Mouse (Mus musculus) midbrain, postnatal 0 days (tissue): ENCODE measurements around the gene Pex14. TPM values are rescaled to one million over a fixed set of nuclear protein-coding genes. Genes with fewer than 3 reads are reported as not detected.

Experiments
- ATAC-seq: fragments of 200-750 bp; cut with Nextera tagmentation; 2 replicates; pipeline ENCODE4 v1.8.0; 2017; ENCODE audit warnings: moderate number of reproducible peaks, mild to moderate bottlenecking, moderate TSS enrichment, moderate library complexity; ENCODE audit not compliant: low FRiP score
- DNase-seq: peaks from one replicate; pipeline ENCODE4 v3.0.0-alpha.2; 2015; ENCODE audit warnings: low spot score
- H3K27ac ChIP-seq: fragments of 300-500 bp; sonication (generic); 2 replicates; pipeline ENCODE4 v1.5.1; 2014; ENCODE audit warnings: low read depth, mild to moderate bottlenecking, low read length, mixed read lengths
- H3K27me3 ChIP-seq: fragments of 300-500 bp; sonication (generic); 2 replicates; pipeline ENCODE4 v1.6.1; 2014; ENCODE audit warnings: low read length, control low read depth, mixed read lengths; ENCODE audit not compliant: insufficient read depth
- H3K36me3 ChIP-seq: fragments of 300-500 bp; sonication (generic); 2 replicates; pipeline ENCODE4 v1.6.1; 2014; ENCODE audit warnings: low read length, control low read depth, mixed read lengths; ENCODE audit not compliant: insufficient read depth
- H3K4me1 ChIP-seq: fragments of 300-500 bp; sonication (generic); 2 replicates; pipeline ENCODE4 v1.6.1; 2014; ENCODE audit warnings: mild to moderate bottlenecking, control low read depth, antibody characterized with exemption, low read length, mixed read lengths; ENCODE audit not compliant: insufficient read depth
- H3K4me2 ChIP-seq: fragments of 300-500 bp; sonication (generic); 2 replicates; pipeline ENCODE4 v1.6.1; 2014; ENCODE audit warnings: low read depth, mild to moderate bottlenecking, low read length, mixed read lengths; ENCODE audit not compliant: poor library complexity, severe bottlenecking
- H3K4me3 ChIP-seq: fragments of 300-500 bp; sonication (generic); 2 replicates; pipeline ENCODE4 v1.5.1; 2014; ENCODE audit warnings: low read depth, mild to moderate bottlenecking, low read length, moderate library complexity
- H3K9ac ChIP-seq: fragments of 300-500 bp; sonication (generic); replicated peaks from 2 replicates; pipeline ENCODE4 v1.6.1; 2014; ENCODE audit warnings: mild to moderate bottlenecking, low read length, moderate library complexity, mixed read lengths; ENCODE audit not compliant: poor library complexity, severe bottlenecking
- H3K9me3 ChIP-seq: fragments of 300-500 bp; sonication (generic); 2 replicates; pipeline ENCODE4 v1.6.1; 2016; ENCODE audit warnings: low read length, control low read depth
- CTCF ChIP-seq: IDR thresholded peaks from 2 replicates; pipeline ENCODE4 v1.5.1; 2016; ENCODE audit warnings: antibody characterized with exemption, mild to moderate bottlenecking
- WGBS: fragments of 180-500 bp; shearing (Covaris S2); extraction: QIAGEN DNeasy Blood & Tissue Kit; methylation state at CpG from one replicate; pipeline ENCODE4 v1.1.7; 2014; 5-methylcytosine and 5-hydroxymethylcytosine counted together
- polyA plus RNA-seq: library from polyadenylated mRNA; unstranded; fragments of >200 nt; fragmentation: Nextera tagmentation; extraction: Ambion mirVana; gene quantifications from 2 replicates; pipeline ENCODE4 v1.2.1, GENCODE M21; 2015
- total RNA-seq: library from RNA; depleted of rRNA; stranded (reverse); fragments of >200 nt; gene quantifications from 2 replicates; pipeline ENCODE4 v1.2.3, GENCODE M21; 2014

The Pex14 gene
- total and polyA plus RNA-seq, 2 experiments from 2014 or later = 62.5 to 74.0 TPM

DNA sequence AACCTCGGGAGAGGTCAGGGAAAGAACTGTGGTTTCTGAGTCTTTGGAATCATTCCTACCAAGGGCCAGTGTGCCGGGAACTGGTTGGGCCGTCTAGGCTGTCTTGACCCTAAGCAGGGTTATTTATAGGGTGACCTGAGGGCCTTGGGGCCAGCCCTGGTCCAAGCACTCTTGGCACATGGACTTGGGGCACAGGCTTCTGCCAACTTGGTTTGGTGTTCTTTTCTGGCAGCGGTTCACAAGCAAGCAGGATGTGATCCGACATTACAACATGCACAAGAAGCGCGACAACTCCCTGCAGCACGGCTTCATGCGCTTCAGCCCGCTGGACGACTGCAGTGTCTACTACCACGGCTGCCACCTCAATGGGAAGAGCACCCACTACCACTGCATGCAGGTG lies 162.9 kb downstream of the Pex14 start:
- Histone ChIP-seq H3K27me3 (peaks cover 6% of the 10 kb centered on the region; the same call in 1 of the 2 replicates), H3K9ac (no peak overlapping the region), H3K36me3 (no peaks in the 10 kb centered on the region), H3K27ac (no peak overlapping the region), H3K9me3 (no peaks in the 10 kb centered on the region), H3K4me3 (no peak overlapping the region), H3K4me2 (no peak overlapping the region), H3K4me1 (peaks cover 10% of the 10 kb centered on the region)
- no peak for ATAC-seq
- TF ChIP-seq CTCF = no peak
- no peak for DNase-seq
- WGBS = 89% methylated on average over 12 of the region's 12 CpGs

DNA sequence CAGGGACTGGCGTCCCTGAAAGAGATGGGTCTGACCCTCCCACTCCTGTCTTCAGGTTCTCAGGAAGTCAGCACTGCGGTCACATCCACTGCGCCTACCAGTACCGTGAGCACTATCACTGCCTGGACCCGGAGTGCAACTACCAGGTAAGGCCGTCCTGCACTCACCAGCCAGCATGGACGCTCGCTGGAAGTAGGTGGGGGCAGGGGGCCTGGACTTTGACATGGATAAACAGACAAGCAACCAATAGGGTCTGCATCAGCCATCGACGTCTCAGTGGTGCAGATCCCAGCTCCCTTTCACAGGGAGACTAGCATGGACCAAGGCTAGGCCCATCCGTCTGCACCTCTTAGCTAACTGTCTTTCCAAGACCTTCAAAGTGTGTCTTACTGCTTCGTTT lies 163.6 kb downstream of the Pex14 start:
- H3K4me3 ChIP-seq = no peak overlapping the region
- DNase-seq (no peak), ATAC-seq (no peak)
- TF ChIP-seq CTCF = no peak
- H3K9ac ChIP-seq = no peak overlapping the region
- 93% methylated on average over 12 of the region's 12 CpGs for WGBS
- H3K27me3 ChIP-seq = peaks cover 6% of the 10 kb centered on the region; the same call in 1 of the 2 replicates
- no peaks in the 10 kb centered on the region for H3K9me3 ChIP-seq
- peaks cover 7% of the 10 kb centered on the region for H3K4me1 ChIP-seq
- no peak overlapping the region for H3K27ac ChIP-seq
- no peaks in the 10 kb centered on the region for H3K36me3 ChIP-seq
- no peak overlapping the region for H3K4me2 ChIP-seq

DNA sequence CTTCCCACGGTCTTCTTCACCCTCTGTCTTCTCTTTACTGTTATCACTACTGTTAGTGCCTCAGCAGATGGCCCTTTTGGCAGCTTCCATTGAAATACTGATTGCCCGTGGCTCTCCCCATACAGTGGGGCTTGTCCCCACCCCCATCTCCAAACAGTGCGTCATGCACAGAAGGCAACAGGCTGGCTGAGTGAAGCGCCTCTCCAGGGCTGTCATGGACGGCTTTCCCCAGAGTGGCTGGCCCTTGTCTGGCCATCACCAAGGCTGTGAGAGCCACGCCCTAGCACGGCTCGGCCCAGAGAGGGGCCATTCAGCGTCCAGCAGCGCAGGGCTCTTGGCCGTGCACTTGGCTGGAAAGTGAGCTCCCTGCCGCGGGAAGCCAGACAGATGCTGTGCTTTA lies 164.5 kb downstream of the Pex14 start:
- Histone ChIP-seq H3K4me1 (peaks cover 2% of the 10 kb centered on the region; the same call in 1 of the 2 replicates), H3K4me2 (no peak overlapping the region), H3K9ac (no peak overlapping the region), H3K4me3 (no peak overlapping the region), H3K36me3 (no peaks in the 10 kb centered on the region), H3K9me3 (no peaks in the 10 kb centered on the region), H3K27me3 (peaks cover 6% of the 10 kb centered on the region; the same call in 1 of the 2 replicates), H3K27ac (no peak overlapping the region)
- DNase-seq (peak; percentile 65), ATAC-seq (peak; percentile 24)
- TF ChIP-seq CTCF = no peak
- WGBS = 41% methylated on average over 13 of the region's 13 CpGs

DNA sequence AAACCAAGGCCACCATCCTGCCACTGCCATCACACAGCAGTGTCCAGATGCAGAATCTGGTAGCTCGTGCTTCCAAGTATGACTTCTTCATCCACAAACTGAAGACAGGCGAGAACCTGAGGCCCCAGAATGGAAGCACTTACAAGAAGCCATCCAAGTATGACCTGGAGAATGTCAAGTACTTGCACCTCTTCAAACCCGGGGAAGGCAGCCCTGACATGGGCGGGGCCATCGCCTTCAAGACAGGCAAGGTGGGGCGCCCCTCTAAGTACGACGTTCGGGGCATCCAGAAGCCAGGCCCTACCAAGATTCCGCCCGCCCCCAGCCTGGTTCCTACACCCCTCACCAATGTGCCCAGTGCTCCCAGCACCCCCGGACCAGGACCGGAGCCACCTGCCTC lies 166.6 kb downstream of the Pex14 start:
- Histone ChIP-seq H3K9me3 (no peaks in the 10 kb centered on the region), H3K4me3 (no peak overlapping the region), H3K4me1 (no peaks in the 10 kb centered on the region; the same call in 1 of the 2 replicates), H3K9ac (no peak overlapping the region), H3K4me2 (no peak overlapping the region), H3K27me3 (peaks cover 3% of the 10 kb centered on the region; the same call in 1 of the 2 replicates), H3K36me3 (no peaks in the 10 kb centered on the region), H3K27ac (no peak overlapping the region)
- no peak for ATAC-seq
- TF ChIP-seq CTCF = no peak
- WGBS = 94% methylated on average over 13 of the region's 13 CpGs
- no peak for DNase-seq

DNA sequence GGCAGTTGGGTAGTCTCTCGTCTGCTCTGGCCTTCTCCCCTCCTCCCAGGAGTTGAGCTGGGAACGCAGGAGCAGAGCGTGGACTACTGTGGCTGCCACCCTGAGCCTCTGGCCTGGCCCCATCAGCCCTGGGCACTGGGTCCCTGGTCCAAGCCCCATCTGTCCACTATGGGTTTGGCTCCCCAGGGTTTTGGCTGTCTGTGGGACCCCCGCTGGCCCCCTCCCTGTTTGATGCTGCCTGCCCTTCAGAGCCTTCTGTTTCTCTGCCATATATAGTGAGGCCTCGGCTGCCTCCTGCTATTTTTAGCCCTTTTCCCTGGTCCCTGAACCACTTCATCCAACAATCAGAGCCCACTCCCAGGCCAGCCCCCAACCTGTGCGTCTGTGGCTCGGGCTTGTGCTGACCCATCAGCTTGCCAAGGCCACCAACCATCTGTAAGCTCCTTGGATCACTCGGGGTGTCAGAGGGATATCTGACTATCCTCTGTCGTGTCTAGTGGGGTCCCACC lies 168.9 kb downstream of the Pex14 start:
- no peak overlapping the region for H3K27ac ChIP-seq
- 60% methylated on average over 9 of the region's 9 CpGs for WGBS

DNA sequence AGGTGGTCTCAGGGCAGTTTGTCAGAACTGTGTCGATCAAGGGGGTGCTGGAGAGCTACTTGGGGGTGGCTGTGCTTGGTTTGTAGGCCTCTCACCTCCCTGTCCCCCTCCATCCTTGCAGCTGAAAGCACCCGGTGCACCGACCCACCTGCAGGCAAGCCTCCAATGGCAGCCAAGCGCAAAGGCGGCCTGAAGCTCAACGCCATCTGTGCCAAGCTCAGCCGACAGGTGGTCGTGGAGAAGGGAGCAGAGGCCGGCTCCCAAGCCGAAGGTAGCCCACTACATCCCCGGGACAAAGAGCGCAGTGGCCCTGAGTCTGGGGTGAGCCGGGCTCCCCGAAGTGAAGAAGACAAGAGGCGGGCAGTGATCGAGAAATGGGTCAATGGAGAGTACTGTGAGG lies 170.8 kb downstream of the Pex14 start:
- WGBS = 91% methylated on average over 16 of the region's 16 CpGs

More for the DNA sequence above, 168.9 kb downstream of the Pex14 start:
- ATAC-seq (no peak), DNase-seq (no peak)
- TF ChIP-seq CTCF = no peak
- H3K36me3 ChIP-seq = no peaks in the 10 kb centered on the region
- H3K9ac ChIP-seq = no peak overlapping the region
- H3K4me2 ChIP-seq = no peak overlapping the region
- H3K4me1 ChIP-seq = no peaks in the 10 kb centered on the region; the same call in 1 of the 2 replicates
- H3K4me3 ChIP-seq = no peak overlapping the region
- H3K9me3 ChIP-seq = no peaks in the 10 kb centered on the region
- H3K27me3 ChIP-seq = 0 out of 2 replicates have a peak, but pooled peaks cover 5% of the 10 kb centered on the region

More for the DNA sequence above, 170.8 kb downstream of the Pex14 start:
- no peaks in the 10 kb centered on the region for H3K9me3 ChIP-seq
- H3K27ac ChIP-seq = no peak overlapping the region
- H3K4me3 ChIP-seq = no peak overlapping the region
- ATAC-seq = no peak
- no peak overlapping the region for H3K4me2 ChIP-seq
- no peak for DNase-seq
- no peaks in the 10 kb centered on the region for H3K36me3 ChIP-seq
- H3K27me3 ChIP-seq = 0 out of 2 replicates have a peak, but pooled peaks cover 13% of the 10 kb centered on the region
- TF ChIP-seq CTCF = no peak
- no peak overlapping the region for H3K9ac ChIP-seq
- no peaks in the 10 kb centered on the region for H3K4me1 ChIP-seq
